Mouse (Mus musculus): ENCODE measurements around the gene Ccdc163.

The Ccdc163 gene

GRCm38 (mm10) chr4:116707666-116708065, 643 bp upstream of the Ccdc163 start:
- peak in 1 of 2 experiments; percentile 15 for DNase-seq

GRCm38 (mm10) chr4:116708791-116709390, 582 bp downstream of the Ccdc163 start:
- DNase-seq = no peak

- DNase-seq = no peak
Measured at GRCm38 (mm10) chr4:116710154-116710553, 1.8 kb downstream of the Ccdc163 start.

GRCm38 (mm10) chr4:116712536-116712935, 4.2 kb downstream of the Ccdc163 start:
- DNase-seq = peak; percentile 54 to 59

- peak; percentile 71 to 75 for DNase-seq
Measured at GRCm38 (mm10) chr4:116719396-116719795, 11.1 kb downstream of the Ccdc163 start.

GRCm38 (mm10) chr4:116720343-116721097, 12.2 kb downstream of the Ccdc163 start, which contains the start of gene Tesk2:
TSS of gene Tesk2 (plus strand) at chr4:116720948.
- DNase-seq = peak; percentile 86 to 88

GRCm38 (mm10) chr4:116721098-116721628, 12.9 kb downstream of the Ccdc163 start:
- DNase-seq = no peak

- DNase-seq = no peak
Measured at GRCm38 (mm10) chr4:116722230-116722629, 13.9 kb downstream of the Ccdc163 start.

- DNase-seq = no peak
Measured at GRCm38 (mm10) chr4:116725444-116725843, 17.1 kb downstream of the Ccdc163 start.

GRCm38 (mm10) chr4:116727401-116727800, 19.1 kb downstream of the Ccdc163 start:
- no peak for DNase-seq

- no peak for DNase-seq
Measured at GRCm38 (mm10) chr4:116729532-116729931, 21.2 kb downstream of the Ccdc163 start.

- no peak for DNase-seq
Measured at GRCm38 (mm10) chr4:116731077-116731476, 22.8 kb downstream of the Ccdc163 start.

- DNase-seq = no peak
Measured at GRCm38 (mm10) chr4:116732355-116732754, 24.0 kb downstream of the Ccdc163 start.

GRCm38 (mm10) chr4:116734996-116735395, 26.7 kb downstream of the Ccdc163 start:
- DNase-seq = no peak

GRCm38 (mm10) chr4:116738972-116739751, 30.9 kb downstream of the Ccdc163 start:
- no peak for DNase-seq

GRCm38 (mm10) chr4:116749750-116750149, 41.4 kb downstream of the Ccdc163 start:
- no peak for DNase-seq

- DNase-seq = no peak
Measured at GRCm38 (mm10) chr4:116761914-116762313, 53.6 kb downstream of the Ccdc163 start.

- no peak for DNase-seq
Measured at GRCm38 (mm10) chr4:116764001-116764400, 55.7 kb downstream of the Ccdc163 start.

GRCm38 (mm10) chr4:116768510-116768909, 60.2 kb downstream of the Ccdc163 start:
- no peak for DNase-seq

GRCm38 (mm10) chr4:116769060-116769459, 60.8 kb downstream of the Ccdc163 start:
- no peak for DNase-seq

- no peak for DNase-seq
Measured at GRCm38 (mm10) chr4:116776391-116776790, 68.1 kb downstream of the Ccdc163 start.

GRCm38 (mm10) chr4:116777079-116777478, 68.8 kb downstream of the Ccdc163 start:
- DNase-seq = no peak

- DNase-seq = no peak
Measured at GRCm38 (mm10) chr4:116780541-116780940, 72.2 kb downstream of the Ccdc163 start.

Data from cerebellum, postnatal 36 days (tissue).